Mouse (Mus musculus): Measurements from ENCODE around the gene Nyx. TPM values are rescaled to one million over a fixed set of nuclear protein-coding genes. Genes with fewer than 3 reads are reported as not detected.

The Nyx gene
- polyA plus RNA-seq, 1 experiment from 2014 or later = not detected

DNA sequence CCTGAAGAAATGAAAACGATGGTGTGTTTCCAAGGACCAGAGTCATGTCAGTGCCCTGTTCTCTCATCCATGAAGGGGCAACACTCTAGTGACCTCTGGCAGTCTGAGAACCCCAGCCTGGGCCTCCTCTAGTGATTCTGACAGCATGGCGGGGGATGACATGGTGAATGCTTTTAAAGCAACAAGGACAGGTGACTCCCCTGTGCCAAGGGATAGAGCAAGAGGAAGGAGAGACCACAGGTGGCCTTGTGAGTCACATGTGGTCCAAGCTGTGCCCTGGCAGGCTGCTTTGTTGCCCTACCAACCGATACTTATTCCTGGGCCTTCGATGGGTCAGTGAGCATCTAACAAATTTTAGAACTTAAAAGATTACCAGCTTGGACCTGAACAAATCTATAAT, 54.7 kb downstream of the Nyx start:
- no peaks in the 10 kb centered on the region for H3K36me3 ChIP-seq (ENCODE audit: control insufficient read depth, insufficient read depth, low read length)
- H3K9ac ChIP-seq (ENCODE audit: low read length) = no peak overlapping the region
- no peaks in the 10 kb centered on the region for H3K27me3 ChIP-seq (ENCODE audit: control insufficient read depth, insufficient read depth, low read length)
- WGBS = 86% methylated on average over 4 of the region's 4 CpGs
- no peak overlapping the region for H3K27ac ChIP-seq (replicated peaks; ENCODE audit: low read depth, low read length)
- DNase-seq (ENCODE audit: low spot score) (no peak), ATAC-seq (ENCODE audit: insufficient number of reproducible peaks, low FRiP score, low TSS enrichment, low read depth) (no peak)
- no peaks in the 10 kb centered on the region for H3K4me1 ChIP-seq (ENCODE audit: control insufficient read depth, insufficient read depth, low read length)
- H3K4me3 ChIP-seq (ENCODE audit: low read depth, low read length) = no peak overlapping the region
- no peaks in the 10 kb centered on the region for H3K9me3 ChIP-seq (ENCODE audit: control insufficient read depth, low read length)
- no peak overlapping the region for H3K4me2 ChIP-seq (ENCODE audit: low read depth, severe bottlenecking)

DNA sequence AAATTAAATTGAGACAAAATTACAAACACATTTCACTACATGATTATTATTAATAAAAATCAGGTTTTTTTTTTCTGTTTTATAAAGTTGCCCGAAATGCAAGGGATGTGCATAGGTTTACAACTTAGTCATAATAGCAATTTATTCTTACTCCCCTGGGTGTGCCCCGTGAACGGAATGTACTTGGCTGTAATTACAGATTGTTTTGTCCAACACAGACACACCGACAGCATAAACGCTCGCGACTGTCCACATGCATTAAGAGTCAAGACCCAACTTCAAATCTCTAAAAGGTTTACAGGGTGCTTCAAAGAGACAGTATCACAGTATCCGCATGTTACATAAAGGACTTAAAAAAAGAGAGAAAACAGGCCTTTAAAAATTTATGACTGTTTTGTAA, 55.4 kb downstream of the Nyx start:
- Histone ChIP-seq H3K9me3 (ENCODE audit: control insufficient read depth, low read length) (no peaks in the 10 kb centered on the region), H3K36me3 (ENCODE audit: control insufficient read depth, insufficient read depth, low read length) (no peaks in the 10 kb centered on the region), H3K4me2 (ENCODE audit: low read depth, severe bottlenecking) (no peak overlapping the region), H3K4me3 (ENCODE audit: low read depth, low read length) (no peak overlapping the region), H3K9ac (ENCODE audit: low read length) (no peak overlapping the region), H3K4me1 (ENCODE audit: control insufficient read depth, insufficient read depth, low read length) (no peaks in the 10 kb centered on the region), H3K27ac (replicated peaks; ENCODE audit: low read depth, low read length) (no peak overlapping the region), H3K27me3 (ENCODE audit: control insufficient read depth, insufficient read depth, low read length) (no peaks in the 10 kb centered on the region)
- DNase-seq (ENCODE audit: low spot score) (no peak), ATAC-seq (ENCODE audit: insufficient number of reproducible peaks, low FRiP score, low TSS enrichment, low read depth) (no peak)
- 91% methylated on average over 8 of the region's 8 CpGs for WGBS

Other genes starting within 250 kb of the Nyx start
- gene Ddx3x, start 185.1 kb upstream of the Nyx start, polyA plus RNA-seq (2014; fragmentation: Nextera tagmentation; extraction: Ambion mirVana) = 190 and 215 TPM in 2 replicates
- 0.88 and 1.0 TPM in 2 replicates for gene Gpr34, start 166.0 kb downstream of the Nyx start, polyA plus RNA-seq (2014; fragmentation: Nextera tagmentation; extraction: Ambion mirVana)
- 0.41 and 0.60 TPM in 2 replicates for gene Gpr82, start 195.3 kb downstream of the Nyx start, polyA plus RNA-seq (2014; fragmentation: Nextera tagmentation; extraction: Ambion mirVana)